Mouse (Mus musculus) liver, embryonic 14.5 days (tissue): ENCODE data around the gene Polr1d.

Source experiments
- CTCF ChIP-seq: IDR thresholded peaks from 2 replicates; pipeline ENCODE4 v1.5.1; 2016; ENCODE audit warnings: antibody characterized with exemption, low read depth, control low read depth
- EP300 ChIP-seq: IDR thresholded peaks from 2 replicates; pipeline ENCODE4 v1.6.1; 2016; ENCODE audit warnings: antibody characterized with exemption, low read depth

- TF ChIP-seq CTCF (no peak), EP300 (no peak)
Measured at GRCm38 (mm10) chr5:147057626-147058414, 19.0 kb upstream of the Polr1d start.
